Mouse (Mus musculus) olfactory bulb, adult 2 months (tissue): ENCODE results near the gene Vps52.

ENCODE experiments used
- CTCF ChIP-seq: fragments of 200-500 bp; IDR thresholded peaks from 2 replicates; pipeline ENCODE4 v1.5.1; 2012; ENCODE audit warnings: low read depth, mild to moderate bottlenecking, low read length, moderate library complexity; ENCODE audit not compliant: insufficient read depth
- POLR2A ChIP-seq: fragments of 200-500 bp; IDR thresholded peaks from 2 replicates; pipeline ENCODE4 v1.6.1; 2012; ENCODE audit warnings: mild to moderate bottlenecking, low read depth, low read length, moderate library complexity; ENCODE audit not compliant: insufficient read depth

GRCm38 (mm10) chr17:34006570-34006969 lies 51.0 kb downstream of the Vps52 start:
- TF ChIP-seq CTCF (no peak), POLR2A (no peak)
